Mouse (Mus musculus) lung, embryonic 14.5 days (tissue): ENCODE results near the gene Pde4d. TPM values are rescaled to one million over a fixed set of nuclear protein-coding genes. Genes with fewer than 3 reads are reported as not detected.
A peak's percentile ranks its signal among the peaks of the same experiment; 100 is the strongest.

Experiments used
- ATAC-seq: fragments of 200-750 bp; cut with Nextera tagmentation; 2 replicates; pipeline ENCODE4 v1.8.0; 2017; ENCODE audit warnings: mild to moderate bottlenecking, moderate TSS enrichment, moderate library complexity; ENCODE audit not compliant: insufficient read depth
- DNase-seq: peaks from one replicate; pipeline ENCODE4 v3.0.0-alpha.2; 2015
- H3K27ac ChIP-seq: fragments of 300-500 bp; sonication (generic); 2 replicates; pipeline ENCODE4 v1.5.1; 2014; ENCODE audit warnings: low read depth, mild to moderate bottlenecking, moderate library complexity
- H3K27me3 ChIP-seq: fragments of 300-500 bp; sonication (generic); 2 replicates; pipeline ENCODE4 v1.6.1; 2014; ENCODE audit warnings: low read length, control low read depth; ENCODE audit not compliant: insufficient read depth
- H3K36me3 ChIP-seq: fragments of 300-500 bp; sonication (generic); 2 replicates; pipeline ENCODE4 v1.6.1; 2014; ENCODE audit warnings: control low read depth; ENCODE audit not compliant: insufficient read depth
- H3K4me1 ChIP-seq: fragments of 300-500 bp; sonication (generic); 2 replicates; pipeline ENCODE4 v1.6.1; 2014; ENCODE audit warnings: antibody characterized with exemption, control low read depth; ENCODE audit not compliant: insufficient read depth
- H3K4me2 ChIP-seq: fragments of 300-500 bp; sonication (generic); 2 replicates; pipeline ENCODE4 v1.6.1; 2014; ENCODE audit warnings: mild to moderate bottlenecking
- H3K4me3 ChIP-seq: fragments of 300-500 bp; sonication (generic); 2 replicates; pipeline ENCODE4 v1.5.1; 2014; ENCODE audit warnings: low read depth, low read length
- H3K9ac ChIP-seq: fragments of 300-500 bp; sonication (generic); 2 replicates; pipeline ENCODE4 v1.6.1; 2014
- H3K9me3 ChIP-seq: fragments of 300-500 bp; sonication (generic); 2 replicates; pipeline ENCODE4 v1.6.1; 2016; ENCODE audit warnings: low read depth, low read length, control low read depth
- CTCF ChIP-seq: IDR thresholded peaks from 2 replicates; pipeline ENCODE4 v1.5.1; 2016; ENCODE audit warnings: antibody characterized with exemption, low read depth
- WGBS: fragments of 180-500 bp; shearing (Covaris S2); extraction: QIAGEN DNeasy Blood & Tissue Kit; methylation state at CpG from one replicate; pipeline ENCODE4 v1.1.7; 2014; 5-methylcytosine and 5-hydroxymethylcytosine counted together
- polyA plus RNA-seq: library from polyadenylated mRNA; unstranded; fragments of >200 nt; fragmentation: Nextera tagmentation; extraction: Ambion mirVana; gene quantifications from 2 replicates; pipeline ENCODE4 v1.2.1, GENCODE M21; 2014

Pde4d gene
- polyA plus RNA-seq, 1 experiment from 2014 or later = 16.2 TPM

DNA sequence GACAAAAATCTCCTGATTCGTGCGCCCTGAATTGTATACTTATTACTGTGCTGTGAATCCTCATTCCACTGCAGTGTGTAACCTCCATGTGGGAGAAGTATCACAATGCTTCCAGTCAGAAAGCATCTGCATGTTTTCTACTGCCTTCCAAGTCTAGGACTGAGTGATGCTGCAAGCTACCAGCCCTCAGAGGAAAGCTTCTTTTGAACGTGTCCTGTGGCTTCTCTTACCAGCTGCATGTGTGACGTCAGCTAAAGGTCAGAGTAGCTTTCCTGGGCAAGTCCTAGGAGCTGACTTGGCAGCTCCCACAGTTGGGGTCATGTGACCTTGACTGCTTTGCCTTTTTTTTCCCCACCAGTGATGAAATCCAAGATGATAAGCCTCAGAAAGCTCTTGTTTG, 1086.9 kb downstream of the Pde4d start:
- no peak overlapping the region for H3K27ac ChIP-seq
- 45% methylated on average over 4 of the region's 4 CpGs for WGBS
- ATAC-seq = no peak

DNA sequence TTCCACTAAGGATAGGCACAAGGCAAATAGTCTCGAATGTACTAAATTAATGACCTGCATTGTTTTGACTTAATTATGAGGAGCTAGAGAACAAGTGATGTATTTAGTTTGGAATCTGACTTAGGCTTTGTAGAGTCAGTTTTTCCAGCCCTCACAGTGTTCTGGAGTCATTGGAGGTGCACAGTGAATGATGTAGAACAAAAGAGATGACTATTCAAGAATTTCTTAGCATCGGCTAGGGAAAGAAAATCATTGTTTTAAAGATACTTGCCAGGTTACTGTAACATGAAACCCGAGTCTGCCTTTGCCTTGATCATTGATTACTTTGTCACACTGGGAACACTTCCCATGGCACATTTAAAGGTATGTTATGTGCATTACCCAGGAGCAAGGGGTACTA, 1089.6 kb downstream of the Pde4d start:
- H3K4me2 ChIP-seq = no peak overlapping the region
- no peaks in the 10 kb centered on the region for H3K9me3 ChIP-seq
- H3K9ac ChIP-seq = no peak overlapping the region
- H3K27me3 ChIP-seq = no peaks in the 10 kb centered on the region
- TF ChIP-seq CTCF = no peak
- H3K36me3 ChIP-seq = no peaks in the 10 kb centered on the region
- no peak overlapping the region for H3K27ac ChIP-seq
- no peak overlapping the region for H3K4me3 ChIP-seq
- DNase-seq (no peak), ATAC-seq (no peak)
- no peaks in the 10 kb centered on the region for H3K4me1 ChIP-seq
- WGBS = 41% methylated on average over 3 of the region's 3 CpGs

More for the DNA sequence above, 1086.9 kb downstream of the Pde4d start:
- TF ChIP-seq CTCF = no peak
- Histone ChIP-seq H3K36me3 (no peaks in the 10 kb centered on the region), H3K9ac (no peak overlapping the region), H3K9me3 (no peaks in the 10 kb centered on the region), H3K4me1 (no peaks in the 10 kb centered on the region), H3K4me2 (no peak overlapping the region), H3K27me3 (no peaks in the 10 kb centered on the region), H3K4me3 (no peak overlapping the region)
- DNase-seq = no peak

DNA sequence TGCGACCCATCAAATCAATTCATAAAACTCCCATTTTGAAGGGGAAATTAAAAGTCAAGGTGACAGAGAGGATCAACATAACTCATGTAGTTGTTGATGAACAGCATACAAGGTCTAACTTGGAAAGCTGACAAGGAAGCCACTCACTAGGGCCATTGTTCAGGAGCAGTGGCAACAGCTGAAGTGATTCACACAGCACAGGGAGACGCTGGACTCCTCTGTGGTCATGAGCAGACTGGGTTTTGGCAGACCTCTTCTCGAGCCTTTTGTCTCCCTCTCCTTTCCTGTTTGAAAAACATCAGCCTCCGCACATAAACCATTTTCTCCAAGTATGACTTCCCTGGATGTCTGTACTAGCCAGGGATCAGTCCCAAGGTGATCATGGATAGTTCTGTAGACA, 1094.9 kb downstream of the Pde4d start:
- no peak for TF ChIP-seq CTCF
- 67% methylated on average over 4 of the region's 4 CpGs for WGBS
- no peak overlapping the region for H3K4me2 ChIP-seq
- no peaks in the 10 kb centered on the region for H3K9me3 ChIP-seq
- no peak overlapping the region for H3K27ac ChIP-seq
- H3K36me3 ChIP-seq = no peaks in the 10 kb centered on the region
- no peaks in the 10 kb centered on the region for H3K4me1 ChIP-seq
- H3K9ac ChIP-seq = no peak overlapping the region
- DNase-seq (no peak), ATAC-seq (no peak)
- H3K4me3 ChIP-seq = no peak overlapping the region
- no peaks in the 10 kb centered on the region for H3K27me3 ChIP-seq

DNA sequence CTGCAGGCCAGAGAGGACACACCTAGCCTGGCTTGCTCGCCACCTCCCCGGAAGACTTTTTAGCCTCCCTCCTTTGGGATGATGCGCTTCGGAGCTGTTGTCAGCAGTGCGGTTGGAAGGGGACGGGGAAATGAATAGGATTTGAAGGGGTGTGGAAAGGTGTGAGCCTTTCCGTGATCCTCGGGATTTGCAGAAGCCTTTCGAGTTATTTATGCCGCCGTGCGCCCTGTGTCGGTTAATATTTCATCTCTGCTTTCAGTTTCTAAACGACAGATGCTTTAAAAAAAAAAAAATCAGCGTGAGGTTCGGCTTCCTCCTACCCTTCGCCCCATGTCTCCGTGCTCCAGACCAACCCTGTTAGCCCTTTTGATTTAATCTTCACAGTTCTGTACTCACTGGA, 1096.6 kb downstream of the Pde4d start:
- H3K4me2 ChIP-seq = no peak overlapping the region
- TF ChIP-seq CTCF = no peak
- no peak for ATAC-seq
- no peak overlapping the region for H3K9ac ChIP-seq
- H3K4me3 ChIP-seq = no peak overlapping the region
- DNase-seq = no peak
- H3K27me3 ChIP-seq = no peaks in the 10 kb centered on the region
- no peaks in the 10 kb centered on the region for H3K36me3 ChIP-seq
- no peaks in the 10 kb centered on the region for H3K9me3 ChIP-seq
- no peaks in the 10 kb centered on the region for H3K4me1 ChIP-seq
- H3K27ac ChIP-seq = no peak overlapping the region
- 62% methylated on average over 18 of the region's 18 CpGs for WGBS

DNA sequence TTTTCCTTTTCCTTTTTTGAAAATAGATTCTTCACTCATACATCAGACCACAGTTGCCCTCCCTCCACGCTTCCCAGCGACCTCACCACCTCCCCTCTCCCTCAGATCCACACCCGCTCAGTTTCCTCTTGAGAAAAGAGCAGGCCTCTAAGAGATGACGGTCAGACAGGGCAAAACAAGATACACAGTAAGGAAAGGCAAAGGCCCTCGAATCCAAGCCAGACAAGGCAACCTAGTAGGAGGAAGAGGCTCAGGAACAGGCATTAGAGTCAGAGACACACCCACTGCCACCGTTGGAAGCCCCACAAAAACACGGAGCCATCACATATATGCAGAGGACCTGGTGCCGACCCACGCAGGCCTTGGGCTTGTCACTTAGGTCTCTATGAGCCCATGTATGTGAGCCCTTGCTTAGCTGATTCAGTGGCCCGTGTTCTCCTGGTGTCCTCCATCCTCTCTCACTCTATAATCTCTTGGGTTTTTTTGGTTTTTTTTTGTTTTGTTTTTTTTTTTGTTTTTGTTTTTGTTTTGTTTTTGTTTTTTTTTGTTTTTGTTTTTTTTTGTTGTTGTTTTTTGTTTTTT, 1097.3 kb downstream of the Pde4d start:
- H3K27me3 ChIP-seq = no peaks in the 10 kb centered on the region
- TF ChIP-seq CTCF = no peak
- no peak for ATAC-seq

DNA sequence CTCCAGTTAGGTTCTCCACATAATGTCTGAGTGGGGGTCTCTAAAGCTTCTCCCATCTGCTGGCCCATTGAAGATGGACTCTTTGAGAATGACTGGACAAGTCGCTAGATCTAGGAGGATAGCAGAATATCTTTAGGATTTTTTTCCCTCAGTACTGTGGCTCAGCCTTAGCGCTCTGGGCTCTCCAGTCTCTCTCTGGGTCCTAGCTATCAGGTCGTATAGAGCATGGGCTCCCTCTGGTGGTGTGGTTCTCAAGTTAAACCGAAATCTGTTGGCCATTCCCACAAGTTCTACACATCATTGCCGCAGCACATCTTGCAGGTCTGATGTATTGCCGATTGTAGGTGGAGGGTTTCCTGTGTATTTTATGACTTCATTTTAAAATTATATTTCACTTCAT, 1098.0 kb downstream of the Pde4d start:
- Histone ChIP-seq H3K27ac (no peak overlapping the region), H3K4me3 (no peak overlapping the region), H3K4me1 (no peaks in the 10 kb centered on the region), H3K27me3 (no peaks in the 10 kb centered on the region), H3K9ac (no peak overlapping the region), H3K4me2 (no peak overlapping the region), H3K36me3 (no peaks in the 10 kb centered on the region), H3K9me3 (no peaks in the 10 kb centered on the region)
- DNase-seq = peak; percentile 95
- TF ChIP-seq CTCF = peak; percentile 85
- WGBS = 19% methylated on average over 6 of the region's 6 CpGs
- peak; percentile 87 for ATAC-seq

More for the DNA sequence above, 1097.3 kb downstream of the Pde4d start:
- no peak overlapping the region for H3K9ac ChIP-seq
- no peaks in the 10 kb centered on the region for H3K4me1 ChIP-seq
- no peak overlapping the region for H3K4me3 ChIP-seq
- no peak for DNase-seq
- no peak overlapping the region for H3K27ac ChIP-seq
- no peak overlapping the region for H3K4me2 ChIP-seq
- 70% methylated on average over 10 of the region's 10 CpGs for WGBS
- H3K36me3 ChIP-seq = no peaks in the 10 kb centered on the region
- H3K9me3 ChIP-seq = no peaks in the 10 kb centered on the region

DNA sequence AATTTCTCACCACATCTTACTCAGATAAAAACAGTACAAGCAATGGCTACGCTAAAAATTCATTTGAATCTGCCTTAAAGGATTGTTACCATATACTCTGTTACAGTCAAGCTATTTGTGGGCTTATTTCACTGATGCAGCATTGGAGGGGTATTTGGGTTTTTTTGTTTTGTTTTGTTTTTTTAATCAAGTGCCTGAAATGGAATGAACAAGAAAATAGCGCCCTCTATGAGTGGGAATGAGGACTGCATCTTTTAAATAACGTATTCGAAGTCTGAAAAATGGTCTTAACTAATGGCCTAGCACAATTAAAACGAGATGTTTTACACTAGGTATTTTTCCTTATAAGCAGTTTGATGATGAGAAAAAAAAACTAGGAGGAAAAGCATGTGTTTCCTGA, 1098.5 kb downstream of the Pde4d start:
- TF ChIP-seq CTCF = peak; percentile 46
- DNase-seq = peak; percentile 64

More for the DNA sequence above, 1098.5 kb downstream of the Pde4d start:
- ATAC-seq = no peak
- H3K27ac ChIP-seq = no peak overlapping the region
- H3K4me2 ChIP-seq = no peak overlapping the region
- H3K4me1 ChIP-seq = no peaks in the 10 kb centered on the region
- 68% methylated on average over 5 of the region's 5 CpGs for WGBS
- no peaks in the 10 kb centered on the region for H3K27me3 ChIP-seq
- no peak overlapping the region for H3K4me3 ChIP-seq
- no peak overlapping the region for H3K9ac ChIP-seq
- H3K9me3 ChIP-seq = no peaks in the 10 kb centered on the region
- H3K36me3 ChIP-seq = no peaks in the 10 kb centered on the region
